Mouse (Mus musculus) MEL (cell line): ENCODE results near the gene Fxr2.

Experiments used
- CTCF ChIP-seq, 3 experiments: IDR thresholded peaks in 2 of 3; conservative IDR thresholded peaks in 1 of 3; 2 replicates each; pipeline ENCODE4 v1.5.1; 2011 to 2012; ENCODE audit warnings: low read length in 3 of 3, low read depth in 2 of 3, mild to moderate bottlenecking in 2 of 3, improper control_type of control experiment in 1 of 3, inconsistent platforms in 1 of 3, mixed read lengths in 1 of 3, moderate library complexity in 1 of 3; ENCODE audit not compliant: control insufficient read depth in 1 of 3, insufficient read depth in 1 of 3, poor library complexity in 1 of 3, severe bottlenecking in 1 of 3
- ELF1 ChIP-seq: IDR thresholded peaks from 2 replicates; pipeline ENCODE4 v1.6.1; 2014; ENCODE audit warnings: low read depth, mild to moderate bottlenecking, inconsistent platforms, low read length, improper control_type of control experiment, moderate library complexity
- GATA1 ChIP-seq: IDR thresholded peaks from 2 replicates; pipeline ENCODE4 v1.6.1; 2011; ENCODE audit warnings: low read depth, low read length, improper control_type of control experiment
- HCFC1 ChIP-seq: IDR thresholded peaks from 2 replicates; pipeline ENCODE4 v1.6.1; 2012; ENCODE audit warnings: low read depth, mild to moderate bottlenecking, inconsistent platforms, low read length, improper control_type of control experiment, moderate library complexity
- MAX ChIP-seq: IDR thresholded peaks from 2 replicates; pipeline ENCODE4 v1.6.1; 2011; ENCODE audit warnings: low read length, improper control_type of control experiment
- POLR2A ChIP-seq, 2 experiments: IDR thresholded peaks; 2 replicates each; pipeline ENCODE4 v1.6.1; 2011 to 2012; ENCODE audit warnings: low read length in 2 of 2, mild to moderate bottlenecking in 2 of 2, control low read depth in 1 of 2, improper control_type of control experiment in 1 of 2, low read depth in 1 of 2, moderate library complexity in 1 of 2; ENCODE audit not compliant: control insufficient read depth in 1 of 2, insufficient read depth in 1 of 2, poor library complexity in 1 of 2
- POLR2AphosphoS2 ChIP-seq: IDR thresholded peaks from 2 replicates; pipeline ENCODE4 v1.6.1; 2011; ENCODE audit warnings: low read length, improper control_type of control experiment
- RAD21 ChIP-seq: IDR thresholded peaks from 2 replicates; pipeline ENCODE4 v1.6.1; 2011; ENCODE audit warnings: mild to moderate bottlenecking, low read depth, low read length, improper control_type of control experiment
- RCOR1 ChIP-seq: IDR thresholded peaks from 2 replicates; pipeline ENCODE4 v1.6.1; 2012; ENCODE audit warnings: low read depth, mild to moderate bottlenecking, inconsistent platforms, low read length, improper control_type of control experiment
- SIN3A ChIP-seq: IDR thresholded peaks from 2 replicates; pipeline ENCODE4 v1.6.1; 2012; ENCODE audit warnings: low read length, improper control_type of control experiment, inconsistent platforms
- SMC3 ChIP-seq: IDR thresholded peaks from 2 replicates; pipeline ENCODE4 v1.6.1; 2011; ENCODE audit warnings: low read depth, low read length, improper control_type of control experiment
- TAL1 ChIP-seq: IDR thresholded peaks from 2 replicates; pipeline ENCODE4 v1.6.1; 2012; ENCODE audit warnings: mild to moderate bottlenecking, inconsistent platforms, low read length, moderate library complexity, mixed read lengths
- TCF12 ChIP-seq: IDR thresholded peaks from 2 replicates; pipeline ENCODE4 v1.6.1; 2014; ENCODE audit warnings: low read depth, mild to moderate bottlenecking, inconsistent platforms, low read length, improper control_type of control experiment, moderate library complexity
- USF2 ChIP-seq, 2 experiments: IDR thresholded peaks; 2 replicates each; pipeline ENCODE4 v1.6.1; 2011 to 2012; ENCODE audit warnings: improper control_type of control experiment in 2 of 2, low read length in 2 of 2, borderline replicate concordance in 1 of 2, inconsistent platforms in 1 of 2, low read depth in 1 of 2, mild to moderate bottlenecking in 1 of 2; ENCODE audit not compliant: insufficient read depth in 1 of 2

- TF ChIP-seq SIN3A, result no peak
- no peak for TF ChIP-seq RAD21
- TF ChIP-seq ELF1, result no peak
- no peak for TF ChIP-seq GATA1
- no peak for TF ChIP-seq RCOR1
- no peak for TF ChIP-seq MAX
- TF ChIP-seq CTCF (IDR thresholded peaks at IDR 0.05 in 2 of 3, conservative IDR thresholded peaks at IDR 0.05 in 1 of 3; ENCODE audit: control insufficient read depth in 1 of 3, insufficient read depth in 1 of 3, low read depth in 2 of 3, low read length in 3 of 3, poor library complexity in 1 of 3, severe bottlenecking in 1 of 3), result no peak
- TF ChIP-seq POLR2A (IDR thresholded peaks at IDR 0.05; ENCODE audit: control insufficient read depth in 1 of 2, insufficient read depth in 1 of 2, low read depth in 1 of 2, low read length in 2 of 2, poor library complexity in 1 of 2), result no peak
- TF ChIP-seq POLR2AphosphoS2, result no peak
- no peak for TF ChIP-seq TCF12
- no peak for TF ChIP-seq USF2 (IDR thresholded peaks at IDR 0.05; ENCODE audit: borderline replicate concordance in 1 of 2, insufficient read depth in 1 of 2, low read depth in 1 of 2, low read length in 2 of 2)
- no peak for TF ChIP-seq HCFC1
- no peak for TF ChIP-seq SMC3
- TF ChIP-seq TAL1, result no peak
Measured at GRCm38 (mm10) chr11:69693421-69693965, 60.7 kb downstream of the Fxr2 start.
